Mouse (Mus musculus) hindbrain, embryonic 10.5 days (tissue): ENCODE results near the gene Ppp1cb. TPM values are rescaled to one million over a fixed set of nuclear protein-coding genes. Genes with fewer than 3 reads are reported as not detected.
"Not testable (repeated sequence)": the region's sequence is repeated elsewhere in the genome, so short reads cannot be mapped to it uniquely, and the experiment has no call there.

ENCODE experiments used
- DNase-seq: peaks from one replicate; pipeline ENCODE4 v3.0.0-alpha.2; 2017; ENCODE audit warnings: low spot score
- H3K27ac ChIP-seq: fragments of 300-500 bp; sonication (generic); 2 replicates; pipeline ENCODE4 v1.5.1; 2016; ENCODE audit warnings: mild to moderate bottlenecking, moderate library complexity
- H3K27me3 ChIP-seq: fragments of 300-500 bp; sonication (generic); 2 replicates; pipeline ENCODE4 v1.6.1; 2016; ENCODE audit warnings: mild to moderate bottlenecking; ENCODE audit not compliant: poor library complexity, insufficient read depth, severe bottlenecking
- H3K36me3 ChIP-seq: fragments of 300-500 bp; sonication (generic); 2 replicates; pipeline ENCODE4 v1.6.1; 2016; ENCODE audit warnings: mild to moderate bottlenecking, moderate library complexity
- H3K4me1 ChIP-seq: fragments of 300-500 bp; sonication (generic); replicated peaks from 2 replicates; pipeline ENCODE4 v1.6.1; 2016; ENCODE audit warnings: mild to moderate bottlenecking
- H3K4me3 ChIP-seq: fragments of 300-500 bp; sonication (generic); 2 replicates; pipeline ENCODE4 v1.5.1; 2016; ENCODE audit warnings: mild to moderate bottlenecking, moderate library complexity
- H3K9me3 ChIP-seq: fragments of 300-500 bp; sonication (generic); 2 replicates; pipeline ENCODE4 v1.6.1; 2016; ENCODE audit warnings: mild to moderate bottlenecking, moderate library complexity
- WGBS: fragments of 180-500 bp; shearing (Covaris S2); methylation state at CpG from one replicate; pipeline ENCODE4 v1.1.7; 2016; 5-methylcytosine and 5-hydroxymethylcytosine counted together
- polyA plus RNA-seq: library from polyadenylated mRNA; unstranded; fragments of >200 nt; fragmentation: Nextera tagmentation; extraction: Ambion mirVana; gene quantifications from 2 replicates; pipeline ENCODE4 v1.2.1, GENCODE M21; 2016

Ppp1cb gene
- polyA plus RNA-seq, 1 experiment from 2014 or later: 148 TPM

- no peaks in the 10 kb centered on the region for H3K36me3 ChIP-seq
- no peaks in the 10 kb centered on the region for H3K9me3 ChIP-seq
- no peak overlapping the region for H3K4me3 ChIP-seq
- no peaks in the 10 kb centered on the region; the same call in 1 of the 2 replicates for H3K27me3 ChIP-seq
- 80% methylated on average over 14 of the region's 14 CpGs for WGBS
- DNase-seq: no peak
- H3K27ac ChIP-seq: no peak overlapping the region
- peaks cover 34% of the 10 kb centered on the region for H3K4me1 ChIP-seq
Measured at GRCm38 (mm10) chr5:32425485-32426171, 33.0 kb upstream of the Ppp1cb start.

GRCm38 (mm10) chr5:32430399-32430798 is 28.2 kb upstream of the Ppp1cb start:
- Histone ChIP-seq H3K27ac (no peak overlapping the region), H3K36me3 (no peaks in the 10 kb centered on the region), H3K4me1 (0 out of 2 replicates have a peak, but pooled peaks cover 8% of the 10 kb centered on the region), H3K27me3 (no peaks in the 10 kb centered on the region), H3K4me3 (no peak overlapping the region), H3K9me3 (no peaks in the 10 kb centered on the region)
- 90% methylated on average over 1 of the region's 1 CpGs for WGBS
- DNase-seq: no peak

GRCm38 (mm10) chr5:32434346-32434745 is 24.3 kb upstream of the Ppp1cb start:
- not testable (repeated sequence) for H3K36me3 ChIP-seq, H3K9me3 ChIP-seq, H3K27me3 ChIP-seq, H3K4me3 ChIP-seq, H3K27ac ChIP-seq, DNase-seq, H3K4me1 ChIP-seq
- 88% methylated on average over 3 of the region's 3 CpGs for WGBS

GRCm38 (mm10) chr5:32435612-32436011 is 23.0 kb upstream of the Ppp1cb start:
- no peaks in the 10 kb centered on the region for H3K9me3 ChIP-seq
- no peaks in the 10 kb centered on the region for H3K27me3 ChIP-seq
- 87% methylated on average over 3 of the region's 3 CpGs for WGBS
- H3K4me3 ChIP-seq: no peak overlapping the region
- H3K4me1 ChIP-seq: peaks cover 6% of the 10 kb centered on the region; the same call in 1 of the 2 replicates
- H3K36me3 ChIP-seq: no peaks in the 10 kb centered on the region
- no peak overlapping the region for H3K27ac ChIP-seq
- no peak for DNase-seq

- H3K4me1 ChIP-seq: peaks cover 6% of the 10 kb centered on the region; the same call in 1 of the 2 replicates
- no peaks in the 10 kb centered on the region for H3K9me3 ChIP-seq
- H3K27ac ChIP-seq: no peak overlapping the region
- no peak for DNase-seq
- WGBS: 45% methylated on average over 5 of the region's 5 CpGs
- no peaks in the 10 kb centered on the region for H3K27me3 ChIP-seq
- no peaks in the 10 kb centered on the region for H3K36me3 ChIP-seq
- H3K4me3 ChIP-seq: no peak overlapping the region
Measured at GRCm38 (mm10) chr5:32437901-32438563, 20.6 kb upstream of the Ppp1cb start.

- Histone ChIP-seq H3K9me3 (no peaks in the 10 kb centered on the region), H3K27ac (no peak overlapping the region), H3K4me3 (no peak overlapping the region), H3K27me3 (no peaks in the 10 kb centered on the region), H3K4me1 (peaks cover 6% of the 10 kb centered on the region; the same call in 1 of the 2 replicates), H3K36me3 (no peaks in the 10 kb centered on the region)
- 65% methylated on average over 2 of the region's 2 CpGs for WGBS
- DNase-seq: no peak
Measured at GRCm38 (mm10) chr5:32438564-32438922, 20.1 kb upstream of the Ppp1cb start.

- Histone ChIP-seq H3K9me3 (no peaks in the 10 kb centered on the region), H3K4me1 (peaks cover 8% of the 10 kb centered on the region), H3K36me3 (no peaks in the 10 kb centered on the region), H3K27me3 (no peaks in the 10 kb centered on the region), H3K4me3 (no peak overlapping the region), H3K27ac (no peak overlapping the region)
- 75% methylated on average over 3 of the region's 3 CpGs for WGBS
- DNase-seq: no peak
Measured at GRCm38 (mm10) chr5:32441336-32441735, 17.3 kb upstream of the Ppp1cb start.

- peaks cover 9% of the 10 kb centered on the region for H3K4me1 ChIP-seq
- no peak overlapping the region for H3K27ac ChIP-seq
- no peak for DNase-seq
- WGBS: 90% methylated on average over 4 of the region's 4 CpGs
- no peaks in the 10 kb centered on the region for H3K27me3 ChIP-seq
- H3K4me3 ChIP-seq: no peak overlapping the region
- H3K9me3 ChIP-seq: no peaks in the 10 kb centered on the region
- H3K36me3 ChIP-seq: no peaks in the 10 kb centered on the region
Measured at GRCm38 (mm10) chr5:32441992-32442575, 16.6 kb upstream of the Ppp1cb start.

- Histone ChIP-seq H3K27me3 (no peaks in the 10 kb centered on the region), H3K4me1 (peaks cover 2% of the 10 kb centered on the region; the same call in 1 of the 2 replicates), H3K4me3 (no peak overlapping the region), H3K36me3 (no peaks in the 10 kb centered on the region), H3K27ac (no peak overlapping the region), H3K9me3 (no peaks in the 10 kb centered on the region)
- no peak for DNase-seq
- 90% methylated on average over 3 of the region's 3 CpGs for WGBS
Measured at GRCm38 (mm10) chr5:32443906-32444305, 14.7 kb upstream of the Ppp1cb start.

- WGBS: 62% methylated on average over 11 of the region's 11 CpGs
- DNase-seq: no peak
- Histone ChIP-seq H3K4me3 (no peak overlapping the region), H3K27me3 (no peaks in the 10 kb centered on the region), H3K36me3 (no peaks in the 10 kb centered on the region), H3K4me1 (peaks cover 2% of the 10 kb centered on the region; the same call in 1 of the 2 replicates), H3K9me3 (no peaks in the 10 kb centered on the region), H3K27ac (no peak overlapping the region)
Measured at GRCm38 (mm10) chr5:32445287-32445921, 13.2 kb upstream of the Ppp1cb start.

GRCm38 (mm10) chr5:32446394-32446793 is 12.2 kb upstream of the Ppp1cb start:
- H3K9me3 ChIP-seq: no peaks in the 10 kb centered on the region
- H3K27ac ChIP-seq: no peak overlapping the region
- H3K36me3 ChIP-seq: no peaks in the 10 kb centered on the region
- H3K4me1 ChIP-seq: peaks cover 2% of the 10 kb centered on the region; the same call in 1 of the 2 replicates
- H3K27me3 ChIP-seq: no peaks in the 10 kb centered on the region
- H3K4me3 ChIP-seq: no peak overlapping the region
- 48% methylated on average over 5 of the region's 5 CpGs for WGBS
- no peak for DNase-seq

GRCm38 (mm10) chr5:32446810-32447209 is 11.8 kb upstream of the Ppp1cb start:
- Histone ChIP-seq H3K36me3 (no peaks in the 10 kb centered on the region), H3K4me3 (no peak overlapping the region), H3K4me1 (peaks cover 2% of the 10 kb centered on the region; the same call in 1 of the 2 replicates), H3K27me3 (no peaks in the 10 kb centered on the region), H3K27ac (no peak overlapping the region), H3K9me3 (no peaks in the 10 kb centered on the region)
- DNase-seq: no peak
